Mouse (Mus musculus): ENCODE results near the gene Gm7137. TPM values are rescaled to one million over a fixed set of nuclear protein-coding genes. Genes with fewer than 3 reads are reported as not detected.
"Not testable (repeated sequence)": the region's sequence is repeated elsewhere in the genome, so short reads cannot be mapped to it uniquely, and the experiment has no call there.

Gene Gm7137
- total RNA-seq, 2 experiments from 2014 or later = not detected

DNA sequence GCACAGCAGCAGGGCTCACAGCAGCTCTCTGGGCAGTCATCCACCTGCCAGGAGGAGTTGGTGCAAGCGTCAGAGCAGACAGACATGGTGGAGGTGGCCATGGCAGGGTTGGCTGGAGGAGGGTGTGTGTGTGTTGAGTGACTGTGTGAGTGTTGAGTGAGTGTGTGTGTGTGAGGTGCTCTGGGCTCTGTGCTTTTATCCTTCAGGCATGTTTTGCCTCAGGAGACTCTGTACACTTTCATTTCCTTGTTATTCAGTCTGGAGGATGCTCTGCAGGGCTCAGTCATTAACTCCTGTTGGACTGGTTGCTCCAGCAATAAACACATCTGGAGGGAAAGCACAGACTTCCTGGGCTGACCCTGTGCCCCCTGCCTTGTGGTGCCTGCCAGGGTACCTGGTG is 36.7 kb downstream of the Gm7137 start, which contains the start of gene Gm9736:
Gene Gm9736 (minus strand): TSS at position 101 of the 400 bp plus-strand sequence.
- not testable (repeated sequence) for DNase-seq

DNA sequence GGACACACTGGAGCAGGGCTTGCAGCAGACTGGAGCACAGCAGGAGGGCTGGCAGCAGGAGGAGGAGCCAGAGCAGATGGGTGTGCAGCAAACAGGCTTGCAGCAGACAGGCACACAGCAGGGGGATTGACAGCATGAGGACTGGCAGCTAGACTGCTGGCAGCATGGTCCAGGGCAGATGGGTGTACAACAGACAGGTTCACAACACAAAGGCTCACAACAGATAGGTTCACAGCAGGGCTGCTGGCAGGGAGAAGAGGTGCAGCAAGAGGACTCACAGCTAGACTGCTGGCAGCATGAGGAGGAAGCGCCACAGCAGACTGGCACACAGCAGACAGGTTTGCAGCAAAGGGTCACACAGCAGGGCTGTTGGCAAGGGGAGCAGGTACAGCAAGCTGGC is 37.3 kb downstream of the Gm7137 start:
- DNase-seq = not testable (repeated sequence)

DNA sequence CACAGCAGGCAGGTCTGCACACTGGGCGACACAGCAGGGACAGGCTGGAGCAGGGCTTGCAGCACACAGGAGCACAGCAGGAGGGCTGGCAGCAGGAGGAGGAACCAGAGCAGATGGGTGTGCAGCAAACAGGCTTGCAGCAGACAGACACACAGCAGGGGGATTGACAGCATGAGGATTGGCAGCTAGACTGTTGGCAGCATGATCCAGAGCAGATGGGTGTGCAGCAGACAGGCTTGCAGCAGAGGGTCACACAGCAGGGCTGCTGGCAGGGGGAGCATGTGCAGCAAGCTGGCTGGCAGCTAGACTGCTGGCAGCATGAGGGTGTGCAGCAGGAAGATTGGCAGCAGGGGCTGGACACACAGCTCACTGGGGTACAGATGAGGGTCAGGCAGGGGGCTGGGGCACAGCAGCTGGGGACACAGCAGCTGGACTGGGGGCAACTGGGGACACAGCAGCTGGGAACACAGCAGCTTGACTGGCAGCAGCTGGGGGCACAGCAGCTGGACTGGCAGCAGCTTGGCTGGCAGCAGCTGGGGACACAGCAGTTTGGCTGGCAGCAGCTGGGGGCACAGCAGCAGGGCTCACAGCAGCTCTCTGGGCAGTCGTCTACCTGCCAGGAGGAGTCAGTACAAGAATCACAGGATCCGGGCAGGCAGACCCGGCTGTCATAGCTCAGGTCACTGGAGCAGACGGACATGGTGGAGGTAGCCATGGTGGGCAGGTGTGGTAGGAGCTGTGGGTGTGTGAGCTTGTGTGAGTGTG is 45.9 kb downstream of the Gm7137 start, which contains the start of gene Gm18596:
Gene Gm18596 (minus strand): TSS at position 715 of the 765 bp plus-strand sequence.
- DNase-seq = not testable (repeated sequence)

GRCm38 (mm10) chr10:77738929-77739328 is 49.1 kb downstream of the Gm7137 start:
- no peak for DNase-seq

Other genes with a start within 250 kb of the Gm7137 start
- gene Pttg1ip, start 206.5 kb downstream of the Gm7137 start, total RNA-seq (2021) = 100 to 1,000 TPM; 113 to 119 TPM
- 10 to 100 TPM; 90.9 to 97.9 TPM for gene Sumo3, start 182.1 kb downstream of the Gm7137 start, total RNA-seq (2021)
- 10 to 100 TPM; 15.9 to 20.8 TPM for gene Gm49325, start 182.0 kb downstream of the Gm7137 start, total RNA-seq (2021)
- 10 to 100 TPM; 56.1 to 63.8 TPM for gene Ube2g2, start 165.9 kb downstream of the Gm7137 start, total RNA-seq (2021)
- gene Tspear, start 101.6 kb downstream of the Gm7137 start, total RNA-seq (2021) = not detected
- gene Gm19402, start 97.4 kb downstream of the Gm7137 start, total RNA-seq (2021) = not detected
- not detected for gene Gm9508, start 91.0 kb downstream of the Gm7137 start, total RNA-seq (2021)
- not detected for gene Gm10272, start 81.6 kb downstream of the Gm7137 start, total RNA-seq (2021)
- not detected for gene Gm10024, start 76.7 kb downstream of the Gm7137 start, total RNA-seq (2021)
- not detected for gene Gm10142, start 72.4 kb downstream of the Gm7137 start, total RNA-seq (2021)
- not detected for gene Krtap12-1, start 67.6 kb downstream of the Gm7137 start, total RNA-seq (2021)
- gene Gm10100, start 61.7 kb downstream of the Gm7137 start, total RNA-seq (2021) = not detected
- not detected for gene Gm18596, start 45.6 kb downstream of the Gm7137 start, total RNA-seq (2021)
- gene Gm9736, start 36.8 kb downstream of the Gm7137 start, total RNA-seq (2021) = not detected
- not detected for gene Gm3233, start 28.5 kb downstream of the Gm7137 start, total RNA-seq (2021)
- gene Gm3238, start 16.9 kb downstream of the Gm7137 start, total RNA-seq (2021) = not detected
- not detected for gene Gm7138, start 11.3 kb downstream of the Gm7137 start, total RNA-seq (2021)
- not detected for gene Gm3250, start 5.7 kb downstream of the Gm7137 start, total RNA-seq (2021)
- gene Gm9639, start 6.9 kb upstream of the Gm7137 start, total RNA-seq (2021) = not detected
- gene Gm19668, start 10.9 kb upstream of the Gm7137 start, total RNA-seq (2021) = not detected
- gene Gm9507, start 23.6 kb upstream of the Gm7137 start, total RNA-seq (2021) = not detected
- gene Gm2696, start 26.5 kb upstream of the Gm7137 start, total RNA-seq (2021) = not detected
- gene Krtap10-4, start 38.9 kb upstream of the Gm7137 start, total RNA-seq (2021) = not detected
- gene Krtap10-10, start 47.7 kb upstream of the Gm7137 start, total RNA-seq (2021) = not detected
- gene Gm36176, start 58.6 kb upstream of the Gm7137 start, total RNA-seq (2021) = not detected
- gene Gm10318, start 64.7 kb upstream of the Gm7137 start, total RNA-seq (2021) = not detected
- not detected for gene Gm3285, start 73.8 kb upstream of the Gm7137 start, total RNA-seq (2021)
- 1 to 10 TPM; 1.6 to 1.8 TPM for gene Lrrc3, start 114.3 kb upstream of the Gm7137 start, total RNA-seq (2021)
- 1 to 10 TPM in 1 of 2 experiments, under 1 TPM in 1; 0.33 to 1.0 TPM for gene Trpm2, start 182.4 kb upstream of the Gm7137 start, total RNA-seq (2021)
- gene 1810043G02Rik, start 190.3 kb upstream of the Gm7137 start, total RNA-seq (2021) = 10 to 100 TPM; 10.5 to 12.6 TPM
- 100 to 1,000 TPM; 118 to 133 TPM for gene Pfkl, start 221.9 kb upstream of the Gm7137 start, total RNA-seq (2021)

All from heart, postnatal 4 days (tissue).